Mouse (Mus musculus) intestine, postnatal 0 days (tissue): ENCODE measurements at regions not wholly inside any gene's neighbourhood (a gene's known extent, or its start where the extent isn't known, plus 50 kb on each side); places are given as distances from the start of the nearest gene placed in this dataset.
"Not testable (repeated sequence)": the region's sequence is repeated elsewhere in the genome, so short reads cannot be mapped to it uniquely, and the experiment has no call there.

Source experiments
- ATAC-seq: fragments of 200-750 bp; cut with Nextera tagmentation; 2 replicates; pipeline ENCODE4 v1.8.0; 2017; ENCODE audit warnings: mild to moderate bottlenecking, moderate TSS enrichment, moderate library complexity
- H3K27ac ChIP-seq: fragments of 300-500 bp; sonication (generic); 2 replicates; pipeline ENCODE4 v1.5.1; 2014; ENCODE audit warnings: mild to moderate bottlenecking, low read depth, low read length, moderate library complexity
- H3K27me3 ChIP-seq: fragments of 300-500 bp; sonication (generic); replicated peaks from 2 replicates; pipeline ENCODE4 v1.6.1; 2014; ENCODE audit warnings: low read length, mixed read lengths; ENCODE audit not compliant: control insufficient read depth, insufficient read depth
- H3K36me3 ChIP-seq: fragments of 300-500 bp; sonication (generic); 2 replicates; pipeline ENCODE4 v1.6.1; 2014; ENCODE audit warnings: mild to moderate bottlenecking, moderate library complexity; ENCODE audit not compliant: control insufficient read depth, insufficient read depth
- H3K4me1 ChIP-seq: fragments of 300-500 bp; sonication (generic); replicated peaks from 2 replicates; pipeline ENCODE4 v1.6.1; 2014; ENCODE audit warnings: antibody characterized with exemption, low read length, mixed read lengths; ENCODE audit not compliant: control insufficient read depth, insufficient read depth
- H3K4me2 ChIP-seq: fragments of 300-500 bp; sonication (generic); replicated peaks from 2 replicates; pipeline ENCODE4 v1.6.1; 2014; ENCODE audit warnings: low read depth, mild to moderate bottlenecking, moderate library complexity
- H3K4me3 ChIP-seq: fragments of 300-500 bp; sonication (generic); 2 replicates; pipeline ENCODE4 v1.5.1; 2014; ENCODE audit warnings: low read depth, low read length
- H3K9ac ChIP-seq: fragments of 300-500 bp; sonication (generic); 2 replicates; pipeline ENCODE4 v1.6.1; 2014; ENCODE audit warnings: mild to moderate bottlenecking, low read depth, low read length
- H3K9me3 ChIP-seq: fragments of 300-500 bp; sonication (generic); 2 replicates; pipeline ENCODE4 v1.6.1; 2016; ENCODE audit warnings: mixed run types; ENCODE audit not compliant: control insufficient read depth
- CTCF ChIP-seq: sonication (generic); IDR thresholded peaks from 2 replicates; pipeline ENCODE4 v1.5.1; 2016; ENCODE audit warnings: low read depth, mild to moderate bottlenecking, control low read depth, antibody characterized with exemption, moderate library complexity
- WGBS: fragments of 180-500 bp; shearing (Covaris S2); extraction: QIAGEN DNeasy Blood & Tissue Kit; methylation state at CpG from one replicate; pipeline ENCODE4 v1.1.7; 2014; 5-methylcytosine and 5-hydroxymethylcytosine counted together

DNA sequence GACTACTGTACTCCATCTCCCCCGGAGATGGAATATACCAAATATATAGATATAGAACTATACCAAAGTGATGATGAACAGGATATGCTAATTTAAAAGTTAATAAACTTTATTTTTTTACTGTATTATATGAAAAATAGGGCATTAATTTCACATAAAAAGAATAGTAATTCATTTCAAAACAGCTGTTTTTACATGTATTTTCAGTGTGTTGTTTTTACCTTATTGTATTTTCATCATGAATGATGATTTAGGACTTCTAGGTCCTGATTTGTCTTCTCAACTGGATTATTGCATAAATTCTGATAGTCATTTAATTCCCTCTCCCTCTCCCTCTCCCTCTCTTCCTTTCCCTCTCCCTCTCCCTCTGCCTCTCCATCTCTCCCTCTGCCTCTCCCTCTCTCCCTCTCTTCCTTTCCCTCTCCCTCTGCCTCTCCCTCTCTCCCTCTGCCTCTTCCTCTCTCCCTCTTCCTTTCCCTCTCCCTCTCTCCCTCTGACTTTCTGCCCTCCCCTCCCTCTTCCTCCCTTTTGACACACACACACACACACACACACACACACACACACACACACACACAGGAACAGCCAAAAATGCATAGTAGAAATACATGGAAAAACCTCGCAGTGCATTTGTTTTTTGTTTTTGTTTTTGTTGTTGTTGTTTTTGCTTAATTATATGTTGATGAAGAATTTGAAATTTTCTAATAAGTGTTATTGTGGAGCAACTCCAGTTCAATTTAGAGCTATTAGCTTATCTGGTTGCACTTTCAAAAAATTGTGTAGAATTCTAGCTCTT lies 298.3 kb upstream of the Nrxn1 start:
- no peak for TF ChIP-seq CTCF
- no peaks in the 10 kb centered on the region for H3K9me3 ChIP-seq
- H3K27ac ChIP-seq = no peak overlapping the region
- H3K4me2 ChIP-seq = no peak overlapping the region
- H3K27me3 ChIP-seq = no peaks in the 10 kb centered on the region
- 93% methylated on average over 2 of the region's 2 CpGs for WGBS
- no peaks in the 10 kb centered on the region for H3K36me3 ChIP-seq
- no peaks in the 10 kb centered on the region for H3K4me1 ChIP-seq
- H3K4me3 ChIP-seq = no peak overlapping the region
- no peak for ATAC-seq
- H3K9ac ChIP-seq = no peak overlapping the region

DNA sequence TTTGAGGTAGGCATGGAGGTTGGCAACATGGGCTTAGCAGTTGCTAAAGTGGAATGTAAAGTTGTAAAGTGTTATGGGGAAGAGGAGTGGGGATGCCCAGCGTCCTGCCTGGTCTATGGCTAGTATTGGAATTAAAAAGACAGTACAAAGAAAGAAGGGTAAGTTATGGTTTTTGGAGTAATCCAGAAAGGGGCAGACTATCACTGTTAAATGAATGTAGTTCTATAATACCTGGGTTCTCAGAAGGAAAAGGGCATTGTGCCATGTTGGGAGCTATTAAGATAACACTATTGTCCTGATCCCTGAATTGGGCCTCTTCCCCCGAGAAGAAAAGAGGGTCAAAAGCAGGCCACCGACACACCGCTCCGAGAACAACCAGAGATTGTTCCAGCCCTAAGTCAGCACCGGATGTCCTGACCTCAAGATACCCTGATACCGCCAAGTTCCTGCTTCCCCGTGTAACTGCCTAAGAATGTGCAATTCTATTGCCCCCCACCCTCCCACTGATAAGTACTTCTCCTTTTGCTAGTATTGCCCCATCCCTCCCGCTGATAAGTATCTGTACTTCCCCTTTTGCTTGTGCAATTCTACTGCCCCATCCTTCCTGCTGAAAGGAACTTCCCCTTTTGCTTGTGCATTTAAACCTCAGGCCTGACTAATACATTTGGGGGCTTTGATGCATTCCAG lies 297.2 kb upstream of the Nrxn1 start:
- H3K4me1 ChIP-seq, ATAC-seq, H3K9ac ChIP-seq, H3K36me3 ChIP-seq, H3K9me3 ChIP-seq, H3K27me3 ChIP-seq, H3K4me3 ChIP-seq, H3K4me2 ChIP-seq, H3K27ac ChIP-seq: not testable (repeated sequence)
- 61% methylated on average over 9 of the region's 9 CpGs for WGBS

DNA sequence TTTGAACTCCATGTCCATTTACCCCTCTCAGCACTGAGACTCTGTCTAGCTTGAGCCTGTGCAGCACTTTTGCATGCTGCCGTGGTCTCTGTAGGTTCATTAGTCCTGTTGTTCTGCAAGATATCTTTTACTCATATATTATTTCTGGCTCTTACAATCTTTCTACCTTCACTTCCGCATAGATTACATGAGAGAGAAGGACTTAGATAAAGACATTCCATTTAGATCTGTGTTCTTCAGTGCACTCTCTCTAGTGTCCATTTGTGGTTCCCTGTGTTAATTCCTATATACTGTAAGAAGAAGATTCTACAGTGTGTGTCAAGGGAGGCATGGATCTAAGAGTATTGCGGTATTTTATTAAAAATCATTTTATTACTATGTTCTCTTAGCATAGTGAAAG lies 295.6 kb upstream of the Nrxn1 start:
- WGBS = 90% methylated on average over 3 of the region's 3 CpGs
- no peak for ATAC-seq
- H3K27me3 ChIP-seq = no peaks in the 10 kb centered on the region
- no peak for TF ChIP-seq CTCF
- no peak overlapping the region for H3K9ac ChIP-seq
- H3K27ac ChIP-seq = no peak overlapping the region
- H3K9me3 ChIP-seq = no peaks in the 10 kb centered on the region
- H3K4me3 ChIP-seq = no peak overlapping the region
- no peaks in the 10 kb centered on the region for H3K4me1 ChIP-seq
- H3K36me3 ChIP-seq = no peaks in the 10 kb centered on the region
- no peak overlapping the region for H3K4me2 ChIP-seq

DNA sequence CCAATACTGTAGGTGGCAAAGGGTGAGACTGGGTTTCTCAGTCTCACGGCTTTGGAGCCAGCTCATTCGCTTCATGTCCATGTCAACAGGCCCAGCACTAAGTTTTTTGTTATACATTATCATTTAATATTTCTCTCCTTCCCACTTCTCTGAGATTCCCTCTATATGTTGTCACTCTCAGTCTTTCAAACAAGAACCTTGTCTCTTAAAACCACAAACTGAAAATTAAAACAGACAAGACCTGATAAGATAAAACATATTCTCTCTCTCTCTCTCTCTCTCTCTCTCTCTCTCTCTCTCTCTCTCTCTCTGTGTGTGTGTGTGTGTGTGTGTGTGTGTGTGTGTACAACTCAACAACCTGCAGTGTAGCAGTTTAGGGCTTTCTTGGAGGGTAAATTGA lies 295.2 kb upstream of the Nrxn1 start:
- no peaks in the 10 kb centered on the region for H3K36me3 ChIP-seq
- H3K9ac ChIP-seq = no peak overlapping the region
- no peak overlapping the region for H3K4me3 ChIP-seq
- no peak overlapping the region for H3K4me2 ChIP-seq
- no peak overlapping the region for H3K27ac ChIP-seq
- TF ChIP-seq CTCF = no peak
- no peaks in the 10 kb centered on the region for H3K4me1 ChIP-seq
- H3K27me3 ChIP-seq = no peaks in the 10 kb centered on the region
- H3K9me3 ChIP-seq = no peaks in the 10 kb centered on the region
- 92% methylated on average over 2 of the region's 2 CpGs for WGBS
- ATAC-seq = no peak

DNA sequence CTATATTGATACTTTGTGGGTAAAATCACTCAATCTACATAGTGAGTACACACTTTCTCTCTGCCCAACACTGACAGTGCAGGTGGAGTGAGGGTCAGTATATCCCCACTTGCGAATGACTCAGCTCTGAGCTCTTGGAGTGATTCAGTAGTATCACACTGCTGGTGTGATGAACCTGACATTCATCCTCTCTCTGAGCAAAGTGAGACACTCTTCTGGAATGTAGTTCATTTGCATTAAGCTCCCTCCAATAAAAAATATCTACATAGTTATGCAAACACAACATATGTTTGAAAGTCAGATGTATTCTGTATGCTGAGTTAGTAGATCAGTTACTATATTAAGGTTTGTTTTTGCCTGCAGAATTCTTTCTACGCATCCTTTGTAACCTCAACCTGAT lies 293.1 kb upstream of the Nrxn1 start:
- 80% methylated on average over 2 of the region's 2 CpGs for WGBS
- Histone ChIP-seq H3K9me3 (no peaks in the 10 kb centered on the region), H3K36me3 (no peaks in the 10 kb centered on the region), H3K4me1 (no peaks in the 10 kb centered on the region), H3K9ac (no peak overlapping the region), H3K4me3 (no peak overlapping the region), H3K27me3 (no peaks in the 10 kb centered on the region), H3K4me2 (no peak overlapping the region), H3K27ac (no peak overlapping the region)
- no peak for TF ChIP-seq CTCF
- ATAC-seq = no peak

DNA sequence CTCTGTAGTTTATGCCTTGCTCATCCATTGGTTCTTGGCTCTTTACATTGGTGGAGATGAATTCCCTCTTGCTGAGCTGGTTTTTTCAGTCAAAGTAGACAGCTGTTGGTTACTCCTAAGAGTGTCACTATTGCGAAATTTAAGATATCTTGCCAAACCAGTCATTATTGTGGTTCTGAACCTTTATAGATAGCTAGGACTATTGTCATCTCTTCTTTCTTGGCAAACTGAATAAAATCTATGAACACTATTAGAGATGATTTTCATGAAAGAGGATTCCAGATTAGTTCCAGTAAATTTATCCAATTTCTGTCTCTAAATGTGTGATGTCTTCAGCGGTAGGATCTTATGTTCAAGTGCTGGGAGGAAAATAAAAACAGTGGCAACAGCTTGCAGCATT lies 275.3 kb upstream of the Nrxn1 start:
- Histone ChIP-seq H3K4me2 (no peak overlapping the region), H3K9me3 (no peaks in the 10 kb centered on the region), H3K9ac (no peak overlapping the region), H3K4me3 (no peak overlapping the region), H3K27me3 (no peaks in the 10 kb centered on the region), H3K27ac (no peak overlapping the region), H3K4me1 (no peaks in the 10 kb centered on the region), H3K36me3 (no peaks in the 10 kb centered on the region)
- no peak for TF ChIP-seq CTCF
- no peak for ATAC-seq
- WGBS = 78% methylated on average over 2 of the region's 2 CpGs
